Mouse (Mus musculus): ENCODE measurements around the gene Nup50. TPM values are rescaled to one million over a fixed set of nuclear protein-coding genes. Genes with fewer than 3 reads are reported as not detected.

The Nup50 gene
- polyA plus RNA-seq (2017; shearing (Covaris generic)): 96.0 TPM

GRCm38 (mm10) chr15:84922884-84923507 lies at the start of gene Nup50:
TSS of gene Nup50 (plus strand) at chr15:84923411.

DNA sequence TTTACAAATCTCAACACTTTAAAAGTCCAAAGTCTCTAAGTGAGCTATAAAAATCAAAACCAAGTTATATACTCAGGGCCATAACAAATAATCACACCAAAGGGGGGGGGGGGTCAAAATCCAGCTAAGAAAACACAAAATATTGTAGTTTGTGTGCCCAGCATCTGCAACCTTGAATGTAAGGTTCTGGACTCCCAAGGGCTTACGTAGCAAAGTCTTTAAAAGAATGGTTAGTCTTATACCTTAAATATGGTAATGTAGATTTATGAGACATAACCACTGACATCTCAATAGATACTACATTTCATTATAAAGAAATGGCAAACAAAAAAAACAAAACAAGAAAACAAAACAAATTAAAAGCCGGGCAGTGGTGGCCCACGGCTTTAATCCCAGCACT lies 3.3 kb upstream of the Nup50 start, which contains the start of gene Gm29666:
TSS of gene Gm29666 (minus strand) at position 101 of the 400 bp plus-strand sequence.

GRCm38 (mm10) chr15:84987874-84988825 lies 64.9 kb downstream of the Nup50 start, which contains the start of gene 5031439G07Rik:
TSS of gene 5031439G07Rik (minus strand) at chr15:84988551.

Other genes starting within 250 kb of the Nup50 start
- gene Arhgap8, start 203.4 kb upstream of the Nup50 start, polyA plus RNA-seq (2017; shearing (Covaris generic)): not detected
- 1.5 TPM for gene Phf21b, start 67.4 kb upstream of the Nup50 start, polyA plus RNA-seq (2017; shearing (Covaris generic))
- gene Gm29666, start 3.4 kb upstream of the Nup50 start, polyA plus RNA-seq (2017; shearing (Covaris generic)): 0.24 TPM
- 25.1 TPM for gene 5031439G07Rik, start 65.1 kb downstream of the Nup50 start, polyA plus RNA-seq (2017; shearing (Covaris generic))
- gene Upk3a, start 93.7 kb downstream of the Nup50 start, polyA plus RNA-seq (2017; shearing (Covaris generic)): not detected
- gene Fam118a, start 105.5 kb downstream of the Nup50 start, polyA plus RNA-seq (2017; shearing (Covaris generic)): 69.1 TPM
- gene Smc1b, start 208.6 kb downstream of the Nup50 start, polyA plus RNA-seq (2017; shearing (Covaris generic)): 0.14 TPM
- gene Ribc2, start 208.7 kb downstream of the Nup50 start, polyA plus RNA-seq (2017; shearing (Covaris generic)): not detected

Data from naive thymus-derived CD4-positive, alpha-beta T cell, adult 5 months (primary cell).